Mouse (Mus musculus): ENCODE results near the gene Cald1. TPM values are rescaled to one million over a fixed set of nuclear protein-coding genes. Genes with fewer than 3 reads are reported as not detected.

The Cald1 gene
- polyA plus RNA-seq, 1 experiment from 2014 or later: 59.2 TPM

DNA sequence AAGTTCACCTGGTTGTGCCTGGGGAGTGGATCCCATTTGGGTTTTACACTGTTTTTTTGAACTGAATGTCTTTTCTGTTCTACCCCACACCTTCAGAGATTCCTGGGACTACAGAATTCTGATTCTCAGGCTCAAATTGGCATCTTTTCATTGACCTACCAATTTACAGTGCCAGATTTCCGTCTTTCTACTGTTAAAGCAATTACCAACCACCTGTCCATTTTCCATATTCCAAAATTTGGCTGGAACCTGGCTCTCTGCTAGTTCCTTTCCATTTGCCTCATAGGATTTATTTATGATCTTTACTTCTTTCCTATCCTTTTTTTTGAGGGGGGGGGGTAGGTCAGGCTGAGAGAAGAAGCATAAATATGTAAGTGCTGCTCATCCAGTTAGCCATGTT is 4.9 kb upstream of the Cald1 start:
- Histone ChIP-seq H3K9me3 (replicated peaks) (no peaks in the 10 kb centered on the region), H3K27ac (replicated peaks) (no peak overlapping the region), H3K36me3 (no peaks in the 10 kb centered on the region), H3K4me3 (replicated peaks) (no peak overlapping the region), H3K4me1 (peaks cover 5% of the 10 kb centered on the region), H3K9ac (replicated peaks) (no peak overlapping the region), H3K4me2 (no peak overlapping the region), H3K27me3 (replicated peaks) (no peaks in the 10 kb centered on the region)
- 82% methylated on average over 1 of the region's 1 CpGs for WGBS
- no peak for ATAC-seq (ENCODE audit: low FRiP score)

DNA sequence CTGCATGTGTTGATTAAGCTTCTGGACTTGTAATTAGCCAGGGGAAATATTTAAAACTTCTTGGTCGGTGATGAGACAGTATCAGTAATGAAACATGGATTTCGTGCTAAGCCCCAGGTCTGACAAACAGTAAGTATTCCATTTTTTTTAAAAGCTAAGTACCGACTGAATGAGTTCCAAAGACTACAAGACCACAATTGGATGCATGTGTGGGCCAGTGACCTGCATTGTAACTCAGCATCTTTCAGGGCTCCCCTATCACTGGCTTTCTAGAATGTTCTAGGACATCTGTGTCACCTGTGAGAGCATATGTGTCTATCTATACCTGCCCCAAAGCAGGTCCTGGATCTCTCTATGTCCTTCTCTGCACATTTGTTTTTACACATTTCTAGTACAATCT is 984 bp upstream of the Cald1 start:
- Histone ChIP-seq H3K4me3 (replicated peaks) (no peak overlapping the region), H3K4me1 (peaks cover 9% of the 10 kb centered on the region), H3K4me2 (no peak overlapping the region), H3K9ac (replicated peaks) (no peak overlapping the region), H3K27ac (replicated peaks) (no peak overlapping the region), H3K9me3 (replicated peaks) (no peaks in the 10 kb centered on the region), H3K36me3 (no peaks in the 10 kb centered on the region), H3K27me3 (replicated peaks) (no peaks in the 10 kb centered on the region)
- no peak for ATAC-seq (ENCODE audit: low FRiP score)
- WGBS: 75% methylated on average over 3 of the region's 3 CpGs

DNA sequence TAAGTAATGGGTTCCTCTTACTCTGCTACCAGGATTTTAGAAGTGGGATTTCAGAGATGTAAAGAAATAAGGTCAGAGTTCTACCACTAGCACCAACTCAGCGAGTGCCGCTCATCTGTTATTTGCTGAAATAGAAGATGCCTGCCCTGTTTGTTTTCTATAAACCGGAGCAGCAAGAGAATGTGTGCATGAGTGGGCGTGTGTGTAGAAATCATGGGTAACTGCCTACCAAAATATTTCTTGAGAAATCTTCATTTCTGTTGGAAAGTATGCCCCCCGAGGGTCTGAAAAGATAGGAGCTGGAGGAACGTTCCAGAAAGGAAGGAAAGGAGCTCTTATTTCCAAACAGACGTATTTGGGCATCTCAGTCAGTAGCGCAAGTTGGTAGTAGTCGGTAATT is 871 bp downstream of the Cald1 start:
- no peak for ATAC-seq (ENCODE audit: low FRiP score)
- WGBS: 69% methylated on average over 9 of the region's 9 CpGs
- no peak overlapping the region for H3K27ac ChIP-seq (replicated peaks)

GRCm38 (mm10) chr6:34599631-34600111 is 1.4 kb downstream of the Cald1 start:
- H3K4me2 ChIP-seq: peak overlapping the region; percentile 51
- peak overlapping the region; percentile 31 for H3K4me3 ChIP-seq (replicated peaks)
- WGBS: 66% methylated on average over 10 of the region's 10 CpGs
- H3K4me1 ChIP-seq: peaks cover 9% of the 10 kb centered on the region
- no peaks in the 10 kb centered on the region for H3K27me3 ChIP-seq (replicated peaks)
- no peaks in the 10 kb centered on the region for H3K36me3 ChIP-seq
- ATAC-seq (ENCODE audit: low FRiP score): no peak
- no peak overlapping the region for H3K9ac ChIP-seq (replicated peaks)
- no peaks in the 10 kb centered on the region for H3K9me3 ChIP-seq (replicated peaks)
- no peak overlapping the region for H3K27ac ChIP-seq (replicated peaks)

More for the DNA sequence above, 871 bp downstream of the Cald1 start:
- H3K4me1 ChIP-seq: peaks cover 9% of the 10 kb centered on the region
- H3K4me2 ChIP-seq: peak overlapping the region; percentile 51
- H3K27me3 ChIP-seq (replicated peaks): no peaks in the 10 kb centered on the region
- peak overlapping the region; percentile 31 for H3K4me3 ChIP-seq (replicated peaks)
- H3K9ac ChIP-seq (replicated peaks): no peak overlapping the region
- no peaks in the 10 kb centered on the region for H3K36me3 ChIP-seq
- H3K9me3 ChIP-seq (replicated peaks): no peaks in the 10 kb centered on the region

DNA sequence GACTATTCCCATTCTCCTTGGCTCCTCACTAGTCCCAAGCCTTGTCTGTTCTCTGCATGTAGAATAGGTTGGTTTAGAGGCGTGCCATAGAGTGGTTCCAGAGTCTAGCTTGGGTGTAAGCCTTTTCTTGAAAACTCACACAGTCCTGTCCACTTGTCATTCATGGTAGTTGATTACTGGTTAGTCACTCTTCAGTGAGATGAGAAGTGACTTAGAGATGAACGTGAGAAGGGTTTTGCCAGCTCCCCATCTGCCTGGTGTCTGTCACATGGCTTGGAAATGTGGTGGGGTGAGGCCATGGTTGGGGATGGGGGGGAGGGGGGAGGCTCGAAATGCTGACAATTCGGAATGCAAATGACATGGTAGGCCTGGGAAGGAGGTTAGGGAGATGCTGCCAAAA is 2.5 kb downstream of the Cald1 start:
- ATAC-seq (ENCODE audit: low FRiP score): no peak
- Histone ChIP-seq H3K27me3 (replicated peaks) (no peaks in the 10 kb centered on the region), H3K4me3 (replicated peaks) (no peak overlapping the region), H3K36me3 (no peaks in the 10 kb centered on the region), H3K4me2 (peak overlapping the region; percentile 51; the same call in 1 of the 2 replicates), H3K27ac (replicated peaks) (no peak overlapping the region), H3K9ac (replicated peaks) (no peak overlapping the region), H3K9me3 (replicated peaks) (no peaks in the 10 kb centered on the region), H3K4me1 (peaks cover 9% of the 10 kb centered on the region)
- 80% methylated on average over 4 of the region's 4 CpGs for WGBS

DNA sequence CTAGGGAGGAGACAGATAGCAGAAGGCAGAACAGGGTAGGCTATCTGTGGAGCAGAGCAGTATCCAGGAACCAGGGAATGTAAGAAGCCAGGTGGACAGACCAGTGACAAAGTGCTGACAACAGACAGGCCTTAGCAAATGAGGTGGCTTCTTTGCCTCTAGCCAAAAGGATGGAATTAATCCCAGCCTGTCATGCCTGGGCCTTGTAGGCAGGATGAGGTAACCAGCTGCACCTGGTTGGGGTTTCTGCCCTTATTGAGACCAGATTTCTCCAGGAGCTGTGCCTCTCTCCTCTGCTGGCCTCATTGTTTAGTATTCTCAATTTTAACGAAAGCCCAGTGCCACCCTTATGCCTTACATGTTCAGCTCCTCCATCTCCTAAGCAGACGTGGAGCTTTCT is 3.8 kb downstream of the Cald1 start:
- Histone ChIP-seq H3K9me3 (replicated peaks) (no peaks in the 10 kb centered on the region), H3K9ac (replicated peaks) (no peak overlapping the region), H3K4me1 (peaks cover 9% of the 10 kb centered on the region), H3K27ac (replicated peaks) (no peak overlapping the region), H3K27me3 (replicated peaks) (no peaks in the 10 kb centered on the region), H3K36me3 (no peaks in the 10 kb centered on the region), H3K4me2 (0 out of 2 replicates have a peak overlapping the region, but pooled peaks have one; percentile 1), H3K4me3 (replicated peaks) (no peak overlapping the region)
- WGBS: 84% methylated on average over 2 of the region's 2 CpGs
- ATAC-seq (ENCODE audit: low FRiP score): no peak

GRCm38 (mm10) chr6:34606407-34606806 is 8.1 kb downstream of the Cald1 start:
- Histone ChIP-seq H3K9me3 (replicated peaks) (no peaks in the 10 kb centered on the region), H3K27ac (replicated peaks) (no peak overlapping the region), H3K9ac (replicated peaks) (no peak overlapping the region), H3K4me3 (replicated peaks) (no peak overlapping the region), H3K4me2 (no peak overlapping the region), H3K36me3 (no peaks in the 10 kb centered on the region), H3K27me3 (replicated peaks) (no peaks in the 10 kb centered on the region), H3K4me1 (no peaks in the 10 kb centered on the region)
- ATAC-seq (ENCODE audit: low FRiP score): no peak
- WGBS: 72% methylated on average over 4 of the region's 4 CpGs

GRCm38 (mm10) chr6:34608603-34609002 is 10.3 kb downstream of the Cald1 start:
- WGBS: 93% methylated on average over 3 of the region's 3 CpGs
- Histone ChIP-seq H3K4me3 (replicated peaks) (no peak overlapping the region), H3K27ac (replicated peaks) (no peak overlapping the region), H3K27me3 (replicated peaks) (no peaks in the 10 kb centered on the region), H3K36me3 (no peaks in the 10 kb centered on the region), H3K9ac (replicated peaks) (no peak overlapping the region), H3K9me3 (replicated peaks) (no peaks in the 10 kb centered on the region), H3K4me2 (no peak overlapping the region), H3K4me1 (no peaks in the 10 kb centered on the region)
- ATAC-seq (ENCODE audit: low FRiP score): no peak

GRCm38 (mm10) chr6:34609892-34610829 is 11.9 kb downstream of the Cald1 start:
- Histone ChIP-seq H3K36me3 (no peaks in the 10 kb centered on the region), H3K4me1 (no peaks in the 10 kb centered on the region), H3K4me3 (replicated peaks) (no peak overlapping the region), H3K9ac (replicated peaks) (no peak overlapping the region), H3K27ac (replicated peaks) (no peak overlapping the region), H3K4me2 (peak overlapping the region; percentile 10), H3K9me3 (replicated peaks) (no peaks in the 10 kb centered on the region), H3K27me3 (replicated peaks) (no peaks in the 10 kb centered on the region)
- 46% methylated on average over 24 of the region's 24 CpGs for WGBS
- ATAC-seq (ENCODE audit: low FRiP score): no peak

- Histone ChIP-seq H3K9ac (replicated peaks) (no peak overlapping the region), H3K36me3 (no peaks in the 10 kb centered on the region), H3K4me1 (no peaks in the 10 kb centered on the region), H3K4me3 (replicated peaks) (no peak overlapping the region), H3K4me2 (no peak overlapping the region), H3K9me3 (replicated peaks) (no peaks in the 10 kb centered on the region), H3K27me3 (replicated peaks) (no peaks in the 10 kb centered on the region), H3K27ac (replicated peaks) (no peak overlapping the region)
- no peak for ATAC-seq (ENCODE audit: low FRiP score)
- 91% methylated on average over 5 of the region's 5 CpGs for WGBS
Observed at GRCm38 (mm10) chr6:34613122-34613521, 14.8 kb downstream of the Cald1 start.

DNA sequence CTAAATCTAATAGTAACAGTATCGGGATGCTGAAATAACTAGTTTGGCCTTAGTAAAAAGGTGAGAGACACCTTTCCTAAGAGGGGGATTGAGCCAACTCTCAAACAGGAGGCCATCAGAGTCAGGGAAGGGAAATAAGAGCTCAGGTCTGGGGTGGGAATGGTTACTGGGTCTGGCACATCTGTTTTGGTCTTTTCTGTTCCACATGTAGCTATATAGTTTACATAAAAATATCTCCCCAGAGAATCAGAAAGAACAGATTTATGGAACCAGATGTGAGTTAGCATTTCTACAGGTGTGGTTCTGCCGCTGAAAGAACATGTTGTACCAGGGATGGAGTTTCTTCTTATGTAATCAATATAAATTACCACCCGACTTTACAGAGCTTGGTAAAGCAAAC is 17.1 kb downstream of the Cald1 start:
- Histone ChIP-seq H3K4me3 (replicated peaks) (no peak overlapping the region), H3K4me2 (no peak overlapping the region), H3K9ac (replicated peaks) (no peak overlapping the region), H3K27ac (replicated peaks) (no peak overlapping the region), H3K27me3 (replicated peaks) (no peaks in the 10 kb centered on the region), H3K36me3 (no peaks in the 10 kb centered on the region), H3K4me1 (no peaks in the 10 kb centered on the region), H3K9me3 (replicated peaks) (no peaks in the 10 kb centered on the region)
- ATAC-seq (ENCODE audit: low FRiP score): no peak
- WGBS: 89% methylated on average over 3 of the region's 3 CpGs

GRCm38 (mm10) chr6:34619494-34619893 is 21.2 kb downstream of the Cald1 start:
- Histone ChIP-seq H3K36me3 (no peaks in the 10 kb centered on the region), H3K4me1 (no peaks in the 10 kb centered on the region), H3K9me3 (replicated peaks) (no peaks in the 10 kb centered on the region), H3K9ac (replicated peaks) (no peak overlapping the region), H3K4me2 (no peak overlapping the region), H3K4me3 (replicated peaks) (no peak overlapping the region), H3K27me3 (replicated peaks) (no peaks in the 10 kb centered on the region), H3K27ac (replicated peaks) (no peak overlapping the region)
- ATAC-seq (ENCODE audit: low FRiP score): no peak
- WGBS: 75% methylated on average over 2 of the region's 2 CpGs
